Mouse (Mus musculus) limb, embryonic 14.5 days (tissue): ENCODE measurements at regions not wholly inside any gene's neighbourhood (a gene's known extent, or its start where the extent isn't known, plus 50 kb on each side); places are given as distances from the start of the nearest gene placed in this dataset.
A peak's percentile ranks its signal among the peaks of the same experiment; 100 is the strongest.

Experiments used
- ATAC-seq: fragments of 200-750 bp; cut with Nextera tagmentation; 2 replicates; pipeline ENCODE4 v1.8.0; 2017; ENCODE audit warnings: low read depth, moderate number of reproducible peaks, moderate TSS enrichment; ENCODE audit not compliant: low FRiP score
- DNase-seq: peaks from one replicate; pipeline ENCODE4 v3.0.0-alpha.2; 2015; ENCODE audit warnings: low spot score
- H3K27ac ChIP-seq: fragments of 300-500 bp; sonication (generic); replicated peaks from 2 replicates; pipeline ENCODE4 v1.5.1; 2014; ENCODE audit warnings: low read depth, mild to moderate bottlenecking, low read length, moderate library complexity, mixed read lengths
- H3K27me3 ChIP-seq: fragments of 300-500 bp; sonication (generic); 2 replicates; pipeline ENCODE4 v1.6.1; 2014; ENCODE audit warnings: low read length, mixed read lengths; ENCODE audit not compliant: control insufficient read depth, insufficient read depth
- H3K36me3 ChIP-seq: fragments of 300-500 bp; sonication (generic); 2 replicates; pipeline ENCODE4 v1.6.1; 2014; ENCODE audit warnings: mild to moderate bottlenecking, low read length, moderate library complexity, mixed read lengths; ENCODE audit not compliant: control insufficient read depth, insufficient read depth
- H3K4me1 ChIP-seq: fragments of 300-500 bp; sonication (generic); 2 replicates; pipeline ENCODE4 v1.6.1; 2014; ENCODE audit warnings: antibody characterized with exemption, low read length, mixed read lengths; ENCODE audit not compliant: control insufficient read depth, insufficient read depth
- H3K4me2 ChIP-seq: fragments of 300-500 bp; sonication (generic); replicated peaks from 2 replicates; pipeline ENCODE4 v1.6.1; 2014; ENCODE audit warnings: low read depth, mild to moderate bottlenecking, low read length, moderate library complexity; ENCODE audit not compliant: severe bottlenecking
- H3K4me3 ChIP-seq: fragments of 300-500 bp; sonication (generic); replicated peaks from 2 replicates; pipeline ENCODE4 v1.5.1; 2014; ENCODE audit warnings: low read length
- H3K9ac ChIP-seq: fragments of 300-500 bp; sonication (generic); 2 replicates; pipeline ENCODE4 v1.6.1; 2014; ENCODE audit warnings: mild to moderate bottlenecking, low read depth, low read length, moderate library complexity; ENCODE audit not compliant: severe bottlenecking
- H3K9me3 ChIP-seq: fragments of 300-500 bp; sonication (generic); 2 replicates; pipeline ENCODE4 v1.6.1; 2016; ENCODE audit warnings: low read length; ENCODE audit not compliant: control insufficient read depth
- POLR2A ChIP-seq: fragments of 200-500 bp; IDR thresholded peaks from 2 replicates; pipeline ENCODE4 v1.8.0; 2012; ENCODE audit warnings: inconsistent platforms, mild to moderate bottlenecking, moderate library complexity, borderline replicate concordance; ENCODE audit not compliant: insufficient read depth, insufficient read length; ENCODE audit errors: extremely low read depth
- WGBS: fragments of 180-500 bp; shearing (Covaris S2); extraction: QIAGEN DNeasy Blood & Tissue Kit; methylation state at CpG from one replicate; pipeline ENCODE4 v1.1.7; 2014; 5-methylcytosine and 5-hydroxymethylcytosine counted together

GRCm38 (mm10) chr12:92737623-92738370, 888.8 kb upstream of the Sel1l start:
- Histone ChIP-seq H3K4me2 (no peak overlapping the region), H3K27me3 (no peaks in the 10 kb centered on the region), H3K27ac (no peak overlapping the region), H3K9me3 (no peaks in the 10 kb centered on the region), H3K4me1 (no peaks in the 10 kb centered on the region), H3K36me3 (no peaks in the 10 kb centered on the region), H3K4me3 (no peak overlapping the region), H3K9ac (no peak overlapping the region)
- 63% methylated on average over 12 of the region's 12 CpGs for WGBS
- DNase-seq (peak; percentile 2), ATAC-seq (no peak)
- TF ChIP-seq POLR2A, result no peak

GRCm38 (mm10) chr12:92723022-92723421, 874.1 kb upstream of the Sel1l start:
- H3K27me3 ChIP-seq, result no peaks in the 10 kb centered on the region
- H3K36me3 ChIP-seq, result no peaks in the 10 kb centered on the region
- no peaks in the 10 kb centered on the region for H3K4me1 ChIP-seq
- ATAC-seq (no peak), DNase-seq (no peak)
- no peak overlapping the region for H3K4me3 ChIP-seq
- H3K9ac ChIP-seq, result no peak overlapping the region
- H3K9me3 ChIP-seq, result no peaks in the 10 kb centered on the region
- no peak overlapping the region for H3K27ac ChIP-seq
- no peak for TF ChIP-seq POLR2A
- 86% methylated on average over 3 of the region's 3 CpGs for WGBS
- H3K4me2 ChIP-seq, result no peak overlapping the region

- no peak for TF ChIP-seq POLR2A
- ATAC-seq, result no peak
- H3K36me3 ChIP-seq, result no peaks in the 10 kb centered on the region
- no peak overlapping the region for H3K4me2 ChIP-seq
- H3K27me3 ChIP-seq, result no peaks in the 10 kb centered on the region
- H3K4me1 ChIP-seq, result no peaks in the 10 kb centered on the region
- no peak overlapping the region for H3K4me3 ChIP-seq
- 91% methylated on average over 15 of the region's 16 CpGs for WGBS
- no peaks in the 10 kb centered on the region for H3K9me3 ChIP-seq
- no peak overlapping the region for H3K27ac ChIP-seq
- DNase-seq, result no peak
- H3K9ac ChIP-seq, result no peak overlapping the region
Observed at GRCm38 (mm10) chr12:92713415-92713814, 864.5 kb upstream of the Sel1l start.

DNA sequence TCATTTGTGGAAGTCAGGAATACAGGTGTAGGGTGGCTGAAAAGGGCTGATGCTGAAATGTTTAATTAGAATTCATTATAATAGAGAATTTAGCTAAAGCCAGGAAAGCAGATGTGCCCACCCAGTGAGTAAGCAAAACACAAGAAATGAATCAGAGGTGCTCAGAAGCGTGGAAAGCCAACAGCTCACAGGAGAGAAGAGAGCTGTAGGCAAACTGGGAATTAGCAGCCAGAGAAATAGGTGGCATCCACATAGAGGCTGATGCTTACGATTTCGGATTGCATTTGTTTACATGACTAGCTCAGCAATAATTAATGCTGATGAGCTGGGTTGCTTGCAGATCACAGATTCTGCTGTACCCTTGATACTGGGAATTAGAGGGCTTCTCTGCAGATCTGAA, 859.5 kb upstream of the Sel1l start:
- no peaks in the 10 kb centered on the region for H3K4me1 ChIP-seq
- H3K36me3 ChIP-seq, result no peaks in the 10 kb centered on the region
- TF ChIP-seq POLR2A, result no peak
- ATAC-seq (no peak), DNase-seq (no peak)
- no peak overlapping the region for H3K4me3 ChIP-seq
- no peak overlapping the region for H3K9ac ChIP-seq
- WGBS, result 44% methylated on average over 3 of the region's 3 CpGs
- no peaks in the 10 kb centered on the region for H3K27me3 ChIP-seq
- no peak overlapping the region for H3K4me2 ChIP-seq
- H3K27ac ChIP-seq, result no peak overlapping the region
- H3K9me3 ChIP-seq, result no peaks in the 10 kb centered on the region

DNA sequence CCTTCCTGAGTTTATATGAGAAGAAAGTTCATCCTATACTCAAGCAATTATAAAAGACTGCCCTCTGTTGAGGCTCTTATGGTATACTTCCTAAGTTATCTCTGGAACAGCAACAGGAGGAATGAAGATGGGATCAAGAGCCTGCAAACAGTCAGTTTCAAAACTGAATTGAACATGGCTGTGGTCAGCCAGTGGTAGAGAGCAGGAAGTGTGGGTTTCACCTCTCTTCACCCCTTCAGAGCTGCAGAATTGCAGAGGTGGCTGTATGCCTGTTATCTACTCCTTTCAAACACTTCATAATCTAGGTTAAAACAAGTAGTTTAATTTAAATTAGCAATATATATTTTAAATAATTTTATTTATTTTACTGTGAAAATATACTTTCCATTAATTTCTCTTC, 854.8 kb upstream of the Sel1l start:
- ATAC-seq (no peak), DNase-seq (no peak)
- no peak overlapping the region for H3K4me3 ChIP-seq
- H3K4me1 ChIP-seq, result no peaks in the 10 kb centered on the region
- no peaks in the 10 kb centered on the region for H3K36me3 ChIP-seq
- no peaks in the 10 kb centered on the region for H3K9me3 ChIP-seq
- H3K4me2 ChIP-seq, result no peak overlapping the region
- H3K9ac ChIP-seq, result no peak overlapping the region
- no peak for TF ChIP-seq POLR2A
- no peaks in the 10 kb centered on the region for H3K27me3 ChIP-seq
- H3K27ac ChIP-seq, result no peak overlapping the region
